Mouse (Mus musculus) spleen, postnatal 36 days (tissue): ENCODE measurements around the gene Gapdh.

Source experiments
- DNase-seq, 2 experiments: peaks; one replicate each; pipeline ENCODE4 v3.0.0; 2022; ENCODE audit warnings: low spot score in 2 of 2, mixed read lengths in 1 of 2

Gene Gapdh

GRCm38 (mm10) chr6:125148926-125149568 is 17.2 kb downstream of the Gapdh start:
- DNase-seq = no peak

GRCm38 (mm10) chr6:125148251-125148925 is 17.9 kb downstream of the Gapdh start:
- no peak for DNase-seq

- no peak for DNase-seq
Observed at GRCm38 (mm10) chr6:125147329-125147728, 18.9 kb downstream of the Gapdh start.

GRCm38 (mm10) chr6:125146797-125147196 is 19.5 kb downstream of the Gapdh start:
- DNase-seq = peak in 1 of 2 experiments; percentile 35

- DNase-seq = no peak
Observed at GRCm38 (mm10) chr6:125146148-125146547, 20.1 kb downstream of the Gapdh start.

- DNase-seq = no peak
Observed at GRCm38 (mm10) chr6:125145479-125145951, 20.8 kb downstream of the Gapdh start.

GRCm38 (mm10) chr6:125145001-125145400 is 21.3 kb downstream of the Gapdh start, which contains the start of gene Iffo1:
Gene Iffo1, plus strand, starts transcription at chr6:125145241.
- DNase-seq = peak; percentile 86 to 89

- no peak for DNase-seq
Observed at GRCm38 (mm10) chr6:125143904-125144303, 22.4 kb downstream of the Gapdh start.

GRCm38 (mm10) chr6:125143128-125143527 is 23.1 kb downstream of the Gapdh start:
- no peak for DNase-seq

GRCm38 (mm10) chr6:125142436-125142835 is 23.8 kb downstream of the Gapdh start:
- no peak for DNase-seq

GRCm38 (mm10) chr6:125139747-125140146 is 26.5 kb downstream of the Gapdh start:
- no peak for DNase-seq

GRCm38 (mm10) chr6:125137002-125137671 is 29.1 kb downstream of the Gapdh start:
- DNase-seq = no peak

- DNase-seq = no peak
Observed at GRCm38 (mm10) chr6:125132470-125132869, 33.8 kb downstream of the Gapdh start.

GRCm38 (mm10) chr6:125131302-125132156 is 34.7 kb downstream of the Gapdh start, which contains the start of gene Nop2:
Gene Nop2, plus strand, starts transcription at chr6:125131909.
- peak; percentile 85 to 89 for DNase-seq

- no peak for DNase-seq
Observed at GRCm38 (mm10) chr6:125129710-125130402, 36.4 kb downstream of the Gapdh start.

- DNase-seq = no peak
Observed at GRCm38 (mm10) chr6:125128724-125129123, 37.5 kb downstream of the Gapdh start.

- no peak for DNase-seq
Observed at GRCm38 (mm10) chr6:125119387-125119786, 46.9 kb downstream of the Gapdh start.

- DNase-seq = no peak
Observed at GRCm38 (mm10) chr6:125112553-125112952, 53.7 kb downstream of the Gapdh start.
